Mouse (Mus musculus): ENCODE results near the gene Eef2. TPM values are rescaled to one million over a fixed set of nuclear protein-coding genes. Genes with fewer than 3 reads are reported as not detected.

The Eef2 gene
- polyA plus RNA-seq, 1 experiment = 2,100 TPM

DNA sequence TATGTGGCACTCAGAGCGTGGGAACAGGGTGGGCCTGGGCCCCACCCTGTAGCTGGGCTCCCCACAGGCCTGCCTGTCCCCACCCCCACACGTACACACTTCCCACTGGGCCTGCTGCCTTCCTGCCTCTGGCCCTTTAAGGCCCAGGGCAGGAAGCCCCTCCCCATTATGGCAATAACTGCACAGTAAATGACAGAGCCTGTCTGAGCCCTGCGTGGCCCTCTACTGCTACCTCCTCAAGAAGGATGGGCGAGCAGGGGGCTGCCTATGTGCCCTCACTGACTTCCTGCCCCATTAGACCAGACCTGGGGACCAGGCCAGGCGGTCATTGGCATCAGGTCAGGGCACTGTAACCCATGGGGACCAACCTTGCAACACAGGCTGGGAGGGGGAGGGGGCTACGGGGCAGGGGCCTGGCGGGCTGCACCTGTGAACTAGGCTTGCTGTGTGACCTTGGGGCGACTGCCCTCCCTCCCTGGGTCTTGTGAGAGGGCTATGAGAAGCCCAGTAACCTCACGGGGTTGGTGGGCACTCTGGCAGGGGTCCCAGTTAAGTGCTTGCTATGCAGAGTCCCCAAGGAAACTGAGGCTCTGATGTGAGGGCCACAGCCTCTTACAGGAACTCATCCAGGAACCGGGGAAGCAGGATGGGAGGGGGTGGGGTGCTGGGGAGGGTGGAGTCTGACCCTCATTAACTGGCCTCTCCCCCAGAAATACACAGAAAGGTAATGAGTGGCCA, 35.5 kb upstream of the Eef2 start:
- 38% methylated on average over 10 of the region's 10 CpGs for WGBS
- peaks cover 22% of the 10 kb centered on the region for H3K36me3 ChIP-seq (ENCODE audit: control insufficient read depth, insufficient read depth, low read length)
- DNase-seq = no peak
- TF ChIP-seq POLR2A (IDR thresholded peaks at IDR 0.05; ENCODE audit: control insufficient read depth, extremely low read depth, insufficient read depth, low read length, poor library complexity) (no peak), CTCF (IDR thresholded peaks at IDR 0.05; ENCODE audit: borderline replicate concordance, control insufficient read depth, extremely low read depth, insufficient read depth, low read length, poor library complexity) (no peak)
- H3K27me3 ChIP-seq (ENCODE audit: control insufficient read depth, insufficient read depth, low read length) = no peaks in the 10 kb centered on the region
- no peak overlapping the region for H3K27ac ChIP-seq (ENCODE audit: control insufficient read depth, insufficient read depth, low read length)
- H3K4me3 ChIP-seq (ENCODE audit: control insufficient read depth, insufficient read depth, low read length) = no peak overlapping the region
- H3K4me1 ChIP-seq (replicated peaks; ENCODE audit: control insufficient read depth, insufficient read depth, low read length) = peaks cover 33% of the 10 kb centered on the region

DNA sequence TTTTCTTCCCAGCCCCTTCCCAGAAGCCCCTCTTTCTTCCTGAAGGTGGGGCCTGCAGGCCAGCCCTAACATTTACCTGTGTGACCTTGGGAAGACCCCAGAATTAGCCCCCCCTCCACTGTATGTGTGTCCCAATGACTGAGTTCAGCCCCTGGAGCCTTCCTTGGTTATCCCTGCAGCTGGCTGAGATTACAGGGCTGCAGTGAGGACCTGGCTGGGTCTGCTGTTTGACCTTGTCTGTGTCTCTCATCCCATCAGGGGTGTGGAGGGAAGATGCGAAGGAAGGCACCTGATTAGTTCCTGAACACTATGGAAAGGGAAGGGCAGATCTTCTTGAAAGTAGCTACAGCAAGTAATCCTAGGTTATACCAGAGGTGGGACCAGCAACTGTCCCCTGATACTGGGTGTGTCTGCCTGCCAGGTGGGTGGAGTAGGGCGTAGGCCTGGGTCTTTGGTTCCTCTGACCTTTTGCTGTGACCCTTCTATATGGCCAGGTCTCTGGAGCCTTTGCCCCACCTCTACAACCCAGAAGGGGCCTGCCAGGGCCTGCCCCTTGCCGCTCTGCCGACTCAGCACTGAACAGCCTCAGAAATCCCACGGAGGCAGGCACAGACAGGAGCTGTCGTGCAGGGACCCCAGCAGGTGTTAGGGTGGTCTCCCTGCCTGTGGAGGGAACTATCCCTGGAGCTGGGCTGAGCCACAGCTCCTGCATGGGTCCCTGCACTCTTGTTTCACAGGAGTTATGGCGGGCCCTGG, 34.8 kb upstream of the Eef2 start:
- Histone ChIP-seq H3K36me3 (ENCODE audit: control insufficient read depth, insufficient read depth, low read length) (peaks cover 24% of the 10 kb centered on the region), H3K4me3 (ENCODE audit: control insufficient read depth, insufficient read depth, low read length) (no peak overlapping the region), H3K27me3 (ENCODE audit: control insufficient read depth, insufficient read depth, low read length) (no peaks in the 10 kb centered on the region), H3K27ac (ENCODE audit: control insufficient read depth, insufficient read depth, low read length) (no peak overlapping the region), H3K4me1 (replicated peaks; ENCODE audit: control insufficient read depth, insufficient read depth, low read length) (peaks cover 33% of the 10 kb centered on the region)
- no peak for TF ChIP-seq POLR2A (IDR thresholded peaks at IDR 0.05; ENCODE audit: control insufficient read depth, extremely low read depth, insufficient read depth, low read length, poor library complexity)
- WGBS = 88% methylated on average over 7 of the region's 7 CpGs
- DNase-seq = no peak

DNA sequence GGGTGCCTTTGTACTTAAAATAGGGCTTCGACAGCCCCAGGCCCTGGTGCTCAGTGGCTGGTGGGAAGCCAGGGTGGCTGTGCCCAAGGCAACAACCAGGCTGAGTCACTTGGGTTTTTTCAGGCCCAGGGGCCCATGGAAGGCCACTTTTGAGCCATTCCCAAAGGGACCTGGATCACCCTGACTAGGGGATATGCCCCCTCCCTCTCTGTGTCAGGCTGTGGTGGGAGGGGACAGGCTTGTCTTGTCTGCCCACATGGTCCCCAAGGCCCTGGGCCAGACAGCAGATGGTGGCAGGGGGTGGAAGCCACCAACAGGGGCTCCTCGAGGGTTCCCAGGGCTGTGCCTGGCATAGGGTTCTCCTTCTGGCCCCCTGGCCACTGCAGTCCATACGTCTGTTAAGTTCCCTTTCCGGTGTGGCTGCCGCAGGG, 33.9 kb upstream of the Eef2 start:
- no peaks in the 10 kb centered on the region for H3K27me3 ChIP-seq (ENCODE audit: control insufficient read depth, insufficient read depth, low read length)
- H3K27ac ChIP-seq (ENCODE audit: control insufficient read depth, insufficient read depth, low read length) = no peak overlapping the region
- peaks cover 32% of the 10 kb centered on the region for H3K36me3 ChIP-seq (ENCODE audit: control insufficient read depth, insufficient read depth, low read length)
- no peak for DNase-seq
- TF ChIP-seq POLR2A (IDR thresholded peaks at IDR 0.05; ENCODE audit: control insufficient read depth, extremely low read depth, insufficient read depth, low read length, poor library complexity) (no peak), CTCF (IDR thresholded peaks at IDR 0.05; ENCODE audit: borderline replicate concordance, control insufficient read depth, extremely low read depth, insufficient read depth, low read length, poor library complexity) (no peak)
- peaks cover 33% of the 10 kb centered on the region for H3K4me1 ChIP-seq (replicated peaks; ENCODE audit: control insufficient read depth, insufficient read depth, low read length)
- H3K4me3 ChIP-seq (ENCODE audit: control insufficient read depth, insufficient read depth, low read length) = no peak overlapping the region
- WGBS = 79% methylated on average over 5 of the region's 5 CpGs

DNA sequence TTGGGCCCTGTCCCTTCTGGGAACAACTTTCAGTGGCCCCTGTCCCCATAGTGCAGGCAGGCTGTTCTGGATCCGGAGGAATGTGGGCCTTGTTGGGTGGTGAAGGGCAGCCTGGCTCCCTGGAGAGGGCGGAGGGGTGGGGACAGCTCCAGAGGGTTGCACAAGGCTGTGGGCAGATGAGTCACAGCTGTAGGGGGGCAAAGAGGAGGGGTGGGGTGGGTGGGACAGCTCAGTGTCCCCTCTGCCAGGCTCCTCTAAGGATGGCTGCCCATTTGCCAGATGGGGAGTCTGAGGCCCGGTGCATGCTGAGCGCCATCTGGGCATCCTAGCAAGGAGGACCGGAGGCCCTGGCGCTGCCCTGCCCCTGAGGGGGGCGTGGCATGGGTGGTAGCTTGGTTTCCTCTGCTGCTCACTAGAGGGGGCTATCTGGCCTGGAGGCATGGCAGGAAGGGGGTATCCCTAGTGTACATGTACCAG, 33.2 kb upstream of the Eef2 start:
- Histone ChIP-seq H3K27me3 (ENCODE audit: control insufficient read depth, insufficient read depth, low read length) (no peaks in the 10 kb centered on the region), H3K4me3 (ENCODE audit: control insufficient read depth, insufficient read depth, low read length) (no peak overlapping the region), H3K36me3 (ENCODE audit: control insufficient read depth, insufficient read depth, low read length) (peaks cover 38% of the 10 kb centered on the region), H3K4me1 (replicated peaks; ENCODE audit: control insufficient read depth, insufficient read depth, low read length) (peaks cover 33% of the 10 kb centered on the region), H3K27ac (ENCODE audit: control insufficient read depth, insufficient read depth, low read length) (no peak overlapping the region)
- 93% methylated on average over 7 of the region's 7 CpGs for WGBS
- TF ChIP-seq POLR2A (IDR thresholded peaks at IDR 0.05; ENCODE audit: control insufficient read depth, extremely low read depth, insufficient read depth, low read length, poor library complexity) (no peak), CTCF (IDR thresholded peaks at IDR 0.05; ENCODE audit: borderline replicate concordance, control insufficient read depth, extremely low read depth, insufficient read depth, low read length, poor library complexity) (no peak)
- DNase-seq = no peak

DNA sequence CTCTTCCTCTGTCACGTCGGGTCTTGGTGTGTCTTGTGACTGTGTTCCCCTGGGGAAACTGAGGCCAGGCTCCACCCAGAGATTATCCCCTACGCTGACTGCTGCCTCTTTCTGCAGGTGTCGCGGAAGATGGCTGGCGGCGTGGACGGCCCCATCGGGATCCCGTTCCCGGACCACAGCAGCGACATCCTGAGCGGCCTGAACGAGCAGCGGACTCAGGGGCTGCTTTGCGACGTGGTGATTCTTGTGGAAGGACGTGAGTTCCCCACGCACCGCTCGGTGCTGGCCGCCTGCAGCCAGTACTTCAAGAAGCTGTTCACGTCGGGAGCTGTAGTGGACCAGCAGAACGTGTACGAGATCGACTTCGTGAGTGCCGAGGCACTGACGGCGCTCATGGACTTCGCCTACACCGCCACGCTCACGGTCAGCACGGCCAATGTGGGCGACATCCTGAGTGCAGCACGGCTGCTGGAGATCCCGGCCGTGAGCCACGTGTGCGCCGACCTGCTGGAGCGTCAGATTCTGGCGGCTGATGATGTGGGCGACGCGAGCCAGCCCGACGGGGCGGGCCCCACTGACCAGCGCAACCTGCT, 32.5 kb upstream of the Eef2 start:
- peaks cover 46% of the 10 kb centered on the region for H3K36me3 ChIP-seq (ENCODE audit: control insufficient read depth, insufficient read depth, low read length)
- DNase-seq = no peak
- H3K4me3 ChIP-seq (ENCODE audit: control insufficient read depth, insufficient read depth, low read length) = no peak overlapping the region
- WGBS = 98% methylated on average over 52 of the region's 52 CpGs
- H3K4me1 ChIP-seq (replicated peaks; ENCODE audit: control insufficient read depth, insufficient read depth, low read length) = peaks cover 28% of the 10 kb centered on the region
- H3K27me3 ChIP-seq (ENCODE audit: control insufficient read depth, insufficient read depth, low read length) = no peaks in the 10 kb centered on the region
- TF ChIP-seq CTCF (IDR thresholded peaks at IDR 0.05; ENCODE audit: borderline replicate concordance, control insufficient read depth, extremely low read depth, insufficient read depth, low read length, poor library complexity) = no peak
- TF ChIP-seq POLR2A (IDR thresholded peaks at IDR 0.05; ENCODE audit: control insufficient read depth, extremely low read depth, insufficient read depth, low read length, poor library complexity) = no peak
- H3K27ac ChIP-seq (ENCODE audit: control insufficient read depth, insufficient read depth, low read length) = no peak overlapping the region

DNA sequence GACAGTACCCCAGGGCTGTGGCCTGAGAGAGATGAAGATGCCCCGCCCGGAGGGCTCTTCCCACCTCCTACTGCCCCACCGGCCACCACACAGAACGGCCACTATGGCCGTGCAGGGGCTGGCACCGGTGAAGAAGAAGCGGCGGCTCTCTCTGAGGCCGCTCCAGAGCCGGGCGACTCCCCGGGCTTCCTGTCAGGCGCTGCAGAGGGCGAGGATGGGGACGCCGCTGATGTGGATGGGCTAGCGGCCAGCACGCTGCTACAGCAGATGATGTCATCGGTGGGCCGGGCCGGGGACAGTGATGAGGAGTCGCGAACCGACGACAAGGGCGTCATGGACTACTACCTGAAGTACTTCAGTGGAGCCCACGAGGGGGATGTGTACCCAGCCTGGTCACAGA, 31.8 kb upstream of the Eef2 start:
- no peak overlapping the region for H3K4me3 ChIP-seq (ENCODE audit: control insufficient read depth, insufficient read depth, low read length)
- H3K27me3 ChIP-seq (ENCODE audit: control insufficient read depth, insufficient read depth, low read length) = no peaks in the 10 kb centered on the region
- no peak for TF ChIP-seq POLR2A (IDR thresholded peaks at IDR 0.05; ENCODE audit: control insufficient read depth, extremely low read depth, insufficient read depth, low read length, poor library complexity)
- TF ChIP-seq CTCF (IDR thresholded peaks at IDR 0.05; ENCODE audit: borderline replicate concordance, control insufficient read depth, extremely low read depth, insufficient read depth, low read length, poor library complexity) = no peak
- peaks cover 20% of the 10 kb centered on the region for H3K4me1 ChIP-seq (replicated peaks; ENCODE audit: control insufficient read depth, insufficient read depth, low read length)
- 95% methylated on average over 27 of the region's 27 CpGs for WGBS
- H3K27ac ChIP-seq (ENCODE audit: control insufficient read depth, insufficient read depth, low read length) = no peak overlapping the region
- no peak for DNase-seq
- peaks cover 53% of the 10 kb centered on the region for H3K36me3 ChIP-seq (ENCODE audit: control insufficient read depth, insufficient read depth, low read length)

Measured in thymus, adult 2 months (tissue).